Mouse (Mus musculus) lung, adult 2 months (tissue): ENCODE measurements around the gene Try10.
"Not testable (repeated sequence)": the region's sequence is repeated elsewhere in the genome, so short reads cannot be mapped to it uniquely, and the experiment has no call there.

Experiments
- CTCF ChIP-seq: fragments of 200-500 bp; IDR thresholded peaks from 2 replicates; pipeline ENCODE4 v1.5.1; 2011; ENCODE audit warnings: mild to moderate bottlenecking, low read length, control low read depth; ENCODE audit not compliant: insufficient read depth
- POLR2A ChIP-seq: fragments of 200-500 bp; IDR thresholded peaks from 2 replicates; pipeline ENCODE4 v1.6.1; 2011; ENCODE audit warnings: low read depth, mild to moderate bottlenecking, control low read depth, low read length, borderline replicate concordance; ENCODE audit errors: extremely low read depth

DNA sequence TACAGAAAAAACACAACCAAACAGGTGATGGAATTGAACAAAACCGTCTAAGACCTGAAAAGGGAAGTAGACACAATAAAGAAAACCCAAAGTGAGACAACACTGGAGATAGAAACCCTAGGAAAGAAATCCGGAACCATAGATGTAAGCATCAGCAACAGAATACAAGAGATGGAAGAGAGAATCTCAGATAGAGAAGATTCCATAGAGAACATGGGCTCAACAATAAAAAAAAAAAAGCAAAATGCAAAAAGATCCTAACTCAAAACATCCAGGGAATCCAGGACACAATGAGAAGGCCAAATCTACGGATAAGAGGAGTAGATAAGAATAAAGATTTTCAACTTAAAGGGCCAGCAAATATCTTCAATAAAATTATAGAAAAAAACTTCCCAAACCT, 37.2 kb upstream of the Try10 start, which contains the start of gene Try5:
- TF ChIP-seq POLR2A, CTCF: not testable (repeated sequence)
